Mouse (Mus musculus) CH12.LX (cell line): ENCODE measurements at regions not wholly inside any gene's neighbourhood (a gene's known extent, or its start where the extent isn't known, plus 50 kb on each side); places are given as distances from the start of the nearest gene placed in this dataset.

ENCODE experiments used
- DNase-seq: peaks from one replicate; pipeline ENCODE4 v3.0.0-alpha.2; 2013; ENCODE audit errors: extremely low read depth
- H3K27ac ChIP-seq: 2 replicates; pipeline ENCODE4 v1.5.1; 2012; ENCODE audit warnings: low read depth, mild to moderate bottlenecking, control low read depth, moderate library complexity; ENCODE audit not compliant: insufficient read depth
- H3K27me3 ChIP-seq: replicated peaks from 2 replicates; pipeline ENCODE3; 2012; ENCODE audit warnings: inconsistent platforms
- H3K36me3 ChIP-seq, 2 experiments: replicated peaks in 1 of 2; 2 replicates each; pipeline versions ENCODE3 to v1.6.1; 2012; ENCODE audit warnings: inconsistent platforms in 1 of 2, low read length in 1 of 2, mild to moderate bottlenecking in 1 of 2, mixed read lengths in 1 of 2, moderate library complexity in 1 of 2; ENCODE audit not compliant: control insufficient read depth in 1 of 2, insufficient read depth in 1 of 2
- H3K4me1 ChIP-seq, 2 experiments: 2 replicates each; pipeline ENCODE4 v1.6.1; 2012; ENCODE audit warnings: inconsistent platforms in 1 of 2, moderate library complexity in 1 of 2; ENCODE audit not compliant: insufficient read depth in 2 of 2, control insufficient read depth in 1 of 2
- H3K4me2 ChIP-seq: 2 replicates; pipeline ENCODE4 v1.6.1; 2012; ENCODE audit warnings: low read depth, mild to moderate bottlenecking, control low read depth; ENCODE audit not compliant: poor library complexity, insufficient read depth, severe bottlenecking
- H3K4me3 ChIP-seq, 3 experiments: fragments of 150-350 bp in 1 of 3; sonication (generic) in 1 of 3; replicated peaks in 1 of 3; 2 replicates each; pipeline versions ENCODE3 to v1.5.1; 2011 to 2012; ENCODE audit warnings: low read depth in 2 of 3, low read length in 2 of 3, mild to moderate bottlenecking in 2 of 3, moderate library complexity in 2 of 3, control low read depth in 1 of 3, improper control_type of control experiment in 1 of 3, inconsistent platforms in 1 of 3, mixed read lengths in 1 of 3; ENCODE audit not compliant: poor library complexity in 1 of 3
- H3K79me2 ChIP-seq: replicated peaks from 2 replicates; pipeline ENCODE4 v1.6.1; 2012; ENCODE audit warnings: mild to moderate bottlenecking, moderate library complexity; ENCODE audit not compliant: control insufficient read depth, poor library complexity, insufficient read depth, severe bottlenecking; ENCODE audit errors: extremely low read depth
- H3K9ac ChIP-seq: 2 replicates; pipeline ENCODE4 v1.6.1; 2012; ENCODE audit warnings: low read depth, mild to moderate bottlenecking, control low read depth, moderate library complexity; ENCODE audit not compliant: insufficient read depth
- H3K9me3 ChIP-seq: replicated peaks from 2 replicates; pipeline ENCODE3; 2012; ENCODE audit warnings: low read length, inconsistent platforms, mixed read lengths
- CHD1 ChIP-seq: IDR thresholded peaks from 2 replicates; pipeline ENCODE4 v1.6.1; 2012; ENCODE audit warnings: low read depth, low read length, improper control_type of control experiment, inconsistent platforms
- CHD2 ChIP-seq: IDR thresholded peaks from 2 replicates; pipeline ENCODE4 v1.6.1; 2011; ENCODE audit warnings: low read length, improper control_type of control experiment
- E2F4 ChIP-seq: IDR thresholded peaks from 2 replicates; pipeline ENCODE4 v1.6.1; 2011; ENCODE audit warnings: low read depth, low read length, improper control_type of control experiment; ENCODE audit not compliant: insufficient replicate concordance
- ELF1 ChIP-seq: IDR thresholded peaks from 2 replicates; pipeline ENCODE4 v1.6.1; 2014; ENCODE audit warnings: low read depth, mild to moderate bottlenecking, inconsistent platforms, low read length, improper control_type of control experiment
- EP300 ChIP-seq: IDR thresholded peaks from 2 replicates; pipeline ENCODE4 v1.6.1; 2011; ENCODE audit warnings: low read length, improper control_type of control experiment
- ETS1 ChIP-seq: conservative IDR thresholded peaks from 2 replicates; pipeline ENCODE4 v1.6.1; 2012; ENCODE audit warnings: low read depth, mild to moderate bottlenecking, inconsistent platforms, low read length, improper control_type of control experiment, moderate library complexity
- GABPA ChIP-seq: IDR thresholded peaks from 2 replicates; pipeline ENCODE4 v1.6.1; 2012; ENCODE audit warnings: low read depth, low read length, improper control_type of control experiment, inconsistent platforms; ENCODE audit not compliant: insufficient replicate concordance
- HCFC1 ChIP-seq: IDR thresholded peaks from 2 replicates; pipeline ENCODE4 v1.6.1; 2012; ENCODE audit warnings: low read depth, mild to moderate bottlenecking, inconsistent platforms, low read length, improper control_type of control experiment
- IRF4 ChIP-seq: IDR thresholded peaks from 2 replicates; pipeline ENCODE4 v1.6.1; 2014; ENCODE audit warnings: low read depth, mild to moderate bottlenecking, inconsistent platforms, low read length, improper control_type of control experiment
- JUN ChIP-seq: IDR thresholded peaks from 2 replicates; pipeline ENCODE4 v1.6.1; 2011; ENCODE audit warnings: low read depth, mild to moderate bottlenecking, low read length, improper control_type of control experiment, moderate library complexity; ENCODE audit not compliant: insufficient read depth
- JUND ChIP-seq: conservative IDR thresholded peaks from 2 replicates; pipeline ENCODE4 v1.6.1; 2011; ENCODE audit warnings: low read depth, low read length, improper control_type of control experiment
- MAFK ChIP-seq: IDR thresholded peaks from 2 replicates; pipeline ENCODE4 v1.6.1; 2011; ENCODE audit warnings: low read length, improper control_type of control experiment; ENCODE audit not compliant: insufficient replicate concordance
- MAZ ChIP-seq: IDR thresholded peaks from 2 replicates; pipeline ENCODE4 v1.6.1; 2012; ENCODE audit warnings: low read depth, mild to moderate bottlenecking, inconsistent platforms, low read length, improper control_type of control experiment, moderate library complexity
- MEF2A ChIP-seq: IDR thresholded peaks from 2 replicates; pipeline ENCODE4 v1.6.1; 2014; ENCODE audit warnings: low read depth, mild to moderate bottlenecking, inconsistent platforms, low read length, improper control_type of control experiment, borderline replicate concordance
- MXI1 ChIP-seq: IDR thresholded peaks from 2 replicates; pipeline ENCODE4 v1.6.1; 2011; ENCODE audit warnings: mild to moderate bottlenecking, low read depth, low read length, improper control_type of control experiment
- MYC ChIP-seq: IDR thresholded peaks from 2 replicates; pipeline ENCODE4 v1.6.1; 2011; ENCODE audit warnings: low read depth, mild to moderate bottlenecking, improper control_type of control experiment, low read length
- NELFE ChIP-seq: IDR thresholded peaks from 2 replicates; pipeline ENCODE4 v1.6.1; 2011; ENCODE audit warnings: low read depth, low read length, improper control_type of control experiment
- PAX5 ChIP-seq: IDR thresholded peaks from 2 replicates; pipeline ENCODE4 v1.6.1; 2012; ENCODE audit warnings: low read length, inconsistent platforms, mixed read lengths
- RCOR1 ChIP-seq: conservative IDR thresholded peaks from 2 replicates; pipeline ENCODE4 v1.6.1; 2012; ENCODE audit warnings: low read depth, mild to moderate bottlenecking, inconsistent platforms, low read length, improper control_type of control experiment
- SIN3A ChIP-seq: IDR thresholded peaks from 2 replicates; pipeline ENCODE4 v1.6.1; 2012; ENCODE audit warnings: low read length, improper control_type of control experiment, inconsistent platforms
- SMC3 ChIP-seq: IDR thresholded peaks from 2 replicates; pipeline ENCODE4 v1.6.1; 2011; ENCODE audit warnings: low read depth, low read length, improper control_type of control experiment
- TBP ChIP-seq: conservative IDR thresholded peaks from 2 replicates; pipeline ENCODE4 v1.6.1; 2011; ENCODE audit warnings: low read depth, low read length, improper control_type of control experiment
- TCF12 ChIP-seq: IDR thresholded peaks from 2 replicates; pipeline ENCODE4 v1.6.1; 2014; ENCODE audit warnings: low read depth, mild to moderate bottlenecking, inconsistent platforms, low read length, improper control_type of control experiment
- UBTF ChIP-seq: IDR thresholded peaks from 2 replicates; pipeline ENCODE4 v1.6.1; 2012; ENCODE audit warnings: low read depth, mild to moderate bottlenecking, inconsistent platforms, low read length, improper control_type of control experiment, moderate library complexity
- USF1 ChIP-seq: IDR thresholded peaks from 2 replicates; pipeline ENCODE4 v1.6.1; 2014; ENCODE audit warnings: low read depth, mild to moderate bottlenecking, inconsistent platforms, low read length, improper control_type of control experiment
- USF2 ChIP-seq: conservative IDR thresholded peaks from 2 replicates; pipeline ENCODE4 v1.6.1; 2011; ENCODE audit warnings: low read depth, low read length, improper control_type of control experiment
- ZKSCAN1 ChIP-seq: IDR thresholded peaks from 2 replicates; pipeline ENCODE4 v1.6.1; 2012; ENCODE audit warnings: low read depth, inconsistent platforms, low read length, improper control_type of control experiment, borderline replicate concordance
- ZMIZ1 ChIP-seq: IDR thresholded peaks from 2 replicates; pipeline ENCODE4 v1.6.1; 2012; ENCODE audit warnings: low read depth, mild to moderate bottlenecking, inconsistent platforms, low read length, improper control_type of control experiment
- ZNF384 ChIP-seq: IDR thresholded peaks from 2 replicates; pipeline ENCODE4 v1.6.1; 2012; ENCODE audit warnings: low read depth, low read length, improper control_type of control experiment, inconsistent platforms
- dilution Hi-C: fragments of 300-500 bp; cut with MboI; formaldehyde crosslinking; loops from 2 replicates; pipeline ENCODE4 v1.14.3; 2020; ENCODE audit warnings: low sequenced_read_pairs; ENCODE audit not compliant: extremely low pct_unique_long_range_greater_than_20kb, extremely low pct_ligation_motif_present
- in situ Hi-C: fragments of 300-500 bp; cut with MboI; formaldehyde crosslinking; loops from 3 replicates; pipeline ENCODE4 v1.14.3; 2019; ENCODE audit warnings: low sequenced_read_pairs, low pct_ligation_motif_present, low pct_unique_long_range_greater_than_20kb, mixed read lengths

DNA sequence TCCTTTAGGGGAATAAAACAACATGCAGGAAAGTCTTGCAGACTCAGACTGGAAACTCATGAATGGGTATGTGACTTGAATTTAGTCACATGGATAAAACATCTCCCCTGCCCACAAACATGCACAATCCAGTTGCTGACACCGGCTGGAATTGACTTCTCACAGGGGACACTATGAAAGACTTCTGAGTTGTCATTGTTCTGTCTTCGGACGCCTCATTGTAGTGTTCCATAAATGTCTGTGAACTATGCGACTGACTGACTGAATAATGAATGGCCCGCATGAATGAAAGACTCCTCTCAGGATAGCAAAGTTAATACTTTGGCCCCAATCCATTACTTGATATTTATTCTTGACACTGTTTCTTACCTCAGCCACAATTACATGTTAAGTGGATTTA lies 2058.9 kb upstream of the 5930422O12Rik start:
- no peaks in the 10 kb centered on the region for H3K36me3 ChIP-seq
- no peaks in the 10 kb centered on the region for H3K9me3 ChIP-seq
- H3K27me3 ChIP-seq = peaks cover 19% of the 10 kb centered on the region
- DNase-seq = no peak
- no peak overlapping the region for H3K27ac ChIP-seq
- dilution Hi-C loops = no loop called here
- H3K4me2 ChIP-seq = no peak overlapping the region
- no peak overlapping the region for H3K9ac ChIP-seq
- in situ Hi-C loops = no loop called here
- no peaks in the 10 kb centered on the region for H3K79me2 ChIP-seq
- no peak overlapping the region for H3K4me3 ChIP-seq
- TF ChIP-seq JUND (no peak), MXI1 (no peak), CHD2 (no peak), ETS1 (no peak), GABPA (no peak), MYC (no peak), MAFK (no peak), PAX5 (no peak), SIN3A (no peak), TBP (no peak), SMC3 (no peak), USF2 (no peak), MEF2A (no peak)
- H3K4me1 ChIP-seq = no peaks in the 10 kb centered on the region

DNA sequence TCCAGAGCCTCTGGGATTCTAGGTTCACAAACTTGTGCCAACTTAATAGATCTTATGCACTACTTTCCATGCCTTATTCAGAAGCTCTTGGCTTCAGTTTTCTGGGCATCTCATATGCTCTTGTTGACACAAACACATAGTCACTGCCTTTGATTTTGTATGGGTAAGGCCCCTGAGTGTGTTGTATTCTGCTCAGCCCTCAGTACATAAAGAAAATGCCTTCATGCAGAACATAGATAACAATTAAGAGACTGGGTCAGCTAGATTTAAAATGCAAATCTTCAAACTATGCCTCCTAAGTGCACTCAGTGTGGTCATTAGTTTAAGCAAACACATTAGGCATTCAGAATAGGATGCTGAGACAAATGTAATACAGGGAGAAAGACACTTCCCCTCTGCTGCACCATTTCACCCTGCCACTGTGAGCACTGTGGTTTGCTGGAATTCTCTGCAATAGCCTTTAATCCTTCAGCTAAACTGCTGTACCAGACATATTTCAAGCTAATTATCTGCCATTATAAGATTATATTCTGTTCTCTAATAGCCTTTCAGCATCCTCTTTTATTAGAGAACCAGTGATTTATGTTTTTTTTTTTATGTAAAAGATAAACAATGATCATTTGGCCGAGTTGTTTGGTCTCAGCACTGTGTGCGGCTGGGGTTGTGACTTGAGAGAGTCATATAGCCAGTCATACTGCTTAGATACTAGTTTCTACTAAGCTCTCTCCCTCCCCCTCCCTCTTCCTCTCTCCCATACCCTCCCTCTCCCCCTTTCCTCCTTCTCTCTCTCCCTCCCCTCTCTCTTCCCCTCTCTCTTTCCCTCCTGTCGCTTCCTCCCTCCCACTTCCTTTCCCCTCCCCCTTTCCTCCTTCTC lies 2058.1 kb upstream of the 5930422O12Rik start:
- Histone ChIP-seq H3K9ac (no peak overlapping the region), H3K4me3 (no peak overlapping the region), H3K4me1 (no peaks in the 10 kb centered on the region)
- no peak for DNase-seq
- TF ChIP-seq USF1 = no peak
- TF ChIP-seq HCFC1 = no peak
- TF ChIP-seq IRF4 = no peak
- TF ChIP-seq SMC3 = no peak
- no peak for TF ChIP-seq ZKSCAN1
- no peak for TF ChIP-seq MXI1
- TF ChIP-seq E2F4 = no peak
- no peak for TF ChIP-seq CHD2
- TF ChIP-seq EP300 = no peak
- TF ChIP-seq NELFE = no peak
- no peak for TF ChIP-seq CHD1
- no peak for TF ChIP-seq JUN
- no peak for TF ChIP-seq RCOR1
- no peak for TF ChIP-seq MAZ
- TF ChIP-seq ZMIZ1 = no peak
- TF ChIP-seq ELF1 = no peak
- TF ChIP-seq MYC = no peak
- no peak for TF ChIP-seq UBTF
- TF ChIP-seq TCF12 = no peak
- TF ChIP-seq ZNF384 = no peak
- TF ChIP-seq, all 38 proteins: peak for 0
- Histone ChIP-seq H3K27ac (no peak overlapping the region), H3K27me3 (peaks cover 19% of the 10 kb centered on the region), H3K9me3 (no peaks in the 10 kb centered on the region), H3K79me2 (no peaks in the 10 kb centered on the region), H3K36me3 (no peaks in the 10 kb centered on the region), H3K4me2 (no peak overlapping the region)
- in situ Hi-C loops (no loop called here), dilution Hi-C loops (no loop called here)
